Mouse (Mus musculus) brain, embryonic 18.5 days (tissue): ENCODE data around the gene Myh10.
"Not testable (repeated sequence)": the region's sequence is repeated elsewhere in the genome, so short reads cannot be mapped to it uniquely, and the experiment has no call there.

Experiments used
- DNase-seq: peaks from one replicate; pipeline ENCODE4 v3.0.0-alpha.2; 2012; ENCODE audit warnings: low read depth, low spot score

Myh10 gene

GRCm38 (mm10) chr11:68790720-68791119 lies 99.4 kb downstream of the Myh10 start:
- no peak for DNase-seq

- no peak for DNase-seq
Measured at GRCm38 (mm10) chr11:68791794-68792193, 100.4 kb downstream of the Myh10 start.

GRCm38 (mm10) chr11:68798258-68798657 lies 106.9 kb downstream of the Myh10 start:
- no peak for DNase-seq

GRCm38 (mm10) chr11:68805148-68805547 lies 113.8 kb downstream of the Myh10 start:
- no peak for DNase-seq

GRCm38 (mm10) chr11:68807787-68808186 lies 116.4 kb downstream of the Myh10 start:
- no peak for DNase-seq

GRCm38 (mm10) chr11:68811881-68812577 lies 120.7 kb downstream of the Myh10 start:
- DNase-seq: no peak

GRCm38 (mm10) chr11:68818416-68818815 lies 127.1 kb downstream of the Myh10 start:
- no peak for DNase-seq

- no peak for DNase-seq
Measured at GRCm38 (mm10) chr11:68819226-68819805, 128.0 kb downstream of the Myh10 start.

GRCm38 (mm10) chr11:68822326-68822725 lies 131.0 kb downstream of the Myh10 start:
- no peak for DNase-seq

- no peak for DNase-seq
Measured at GRCm38 (mm10) chr11:68826735-68827134, 135.4 kb downstream of the Myh10 start.

- DNase-seq: not testable (repeated sequence)
Measured at GRCm38 (mm10) chr11:68831580-68831979, 140.2 kb downstream of the Myh10 start.

GRCm38 (mm10) chr11:68832793-68833192 lies 141.4 kb downstream of the Myh10 start:
- DNase-seq: no peak

- no peak for DNase-seq
Measured at GRCm38 (mm10) chr11:68833593-68833992, 142.2 kb downstream of the Myh10 start.

- DNase-seq: no peak
Measured at GRCm38 (mm10) chr11:68835034-68835433, 143.7 kb downstream of the Myh10 start.

- no peak for DNase-seq
Measured at GRCm38 (mm10) chr11:68839606-68840005, 148.2 kb downstream of the Myh10 start.

GRCm38 (mm10) chr11:68850862-68851261 lies 159.5 kb downstream of the Myh10 start:
- DNase-seq: no peak

GRCm38 (mm10) chr11:68851644-68852485 lies 160.5 kb downstream of the Myh10 start:
- no peak for DNase-seq

- DNase-seq: no peak
Measured at GRCm38 (mm10) chr11:68852486-68852901, 161.1 kb downstream of the Myh10 start.

GRCm38 (mm10) chr11:68852932-68853409 lies 161.6 kb downstream of the Myh10 start:
- DNase-seq: peak; percentile 97

GRCm38 (mm10) chr11:68853611-68854401 lies 162.4 kb downstream of the Myh10 start:
- DNase-seq: no peak

- no peak for DNase-seq
Measured at GRCm38 (mm10) chr11:68854621-68855020, 163.3 kb downstream of the Myh10 start.
